ENCODE assay signal across 8 mouse cellular contexts in genomic region chr7:120634301-120634700, GRCm38 (mm10). TPM values are rescaled to one million over a fixed set of nuclear protein-coding genes. Genes with fewer than 3 reads are reported as not detected.
DNase-seq lines count a peak whose midpoint lies in the region; ATAC-seq and TF ChIP-seq lines count a peak whose summit lies in the region.

No protein-coding gene starts in this region.

- H3K4me1 ChIP-seq in heart, embryonic 12.5 days (replicated peaks), result peaks cover 13% of the 10 kb centered on the region; the same call in 1 of the 2 replicates
- H3K4me1 ChIP-seq in limb, embryonic 14.5 days (ENCODE audit: control insufficient read depth, insufficient read depth, low read length), result peaks cover 8% of the 10 kb centered on the region
- H3K4me1 ChIP-seq in neural tube, embryonic 14.5 days (ENCODE audit: control insufficient read depth, insufficient read depth, low read length), result peaks cover 9% of the 10 kb centered on the region

- H3K36me3 ChIP-seq in heart, embryonic 12.5 days, result peaks cover 15% of the 10 kb centered on the region
- peaks cover 20% of the 10 kb centered on the region for H3K36me3 ChIP-seq in limb, embryonic 14.5 days (ENCODE audit: control insufficient read depth, insufficient read depth, low read length)
- peaks cover 14% of the 10 kb centered on the region for H3K36me3 ChIP-seq in neural tube, embryonic 14.5 days (ENCODE audit: control insufficient read depth, insufficient read depth, low read length)

- H3K27me3 ChIP-seq in heart, embryonic 12.5 days (replicated peaks), result no peaks in the 10 kb centered on the region
- H3K27me3 ChIP-seq in limb, embryonic 14.5 days (ENCODE audit: control insufficient read depth, insufficient read depth, low read length), result no peaks in the 10 kb centered on the region
- no peaks in the 10 kb centered on the region for H3K27me3 ChIP-seq in neural tube, embryonic 14.5 days (ENCODE audit: control insufficient read depth, insufficient read depth, low read length)

- no peaks in the 10 kb centered on the region for H3K9me3 ChIP-seq in heart, embryonic 12.5 days (replicated peaks)
- H3K9me3 ChIP-seq in limb, embryonic 14.5 days (ENCODE audit: control insufficient read depth, low read length), result no peaks in the 10 kb centered on the region
- no peaks in the 10 kb centered on the region for H3K9me3 ChIP-seq in neural tube, embryonic 14.5 days (ENCODE audit: control insufficient read depth, low read length)

- peak overlapping the region; percentile 76 for H3K4me3 ChIP-seq in heart, embryonic 12.5 days
- H3K4me3 ChIP-seq in limb, embryonic 14.5 days (replicated peaks; ENCODE audit: low read length), result peak overlapping the region; percentile 94
- H3K4me3 ChIP-seq in neural tube, embryonic 14.5 days (ENCODE audit: low read depth, low read length), result peak overlapping the region; percentile 99

- no peak for ATAC-seq in heart, embryonic 12.5 days (ENCODE audit: insufficient number of reproducible peaks, low FRiP score)
- no peak for ATAC-seq in limb, embryonic 14.5 days (ENCODE audit: low FRiP score, low read depth)
- ATAC-seq in neural tube, embryonic 14.5 days (ENCODE audit: low read depth), result no peak
- no peak for ATAC-seq in granulocyte monocyte progenitor cell, adult 5-6 weeks (replicated peaks; ENCODE audit: poor library complexity, severe bottlenecking)
- ATAC-seq in activated CD4-positive, CD25-positive, alpha-beta regulatory T cell, adult 4 months, result no peak

- WGBS in heart, embryonic 12.5 days, result 6% methylated on average over 9 of the region's 9 CpGs
- WGBS in limb, embryonic 14.5 days, result 10% methylated on average over 9 of the region's 9 CpGs
- 10% methylated on average over 9 of the region's 9 CpGs for WGBS in neural tube, embryonic 14.5 days

- H3K9ac ChIP-seq in heart, embryonic 12.5 days, result peak overlapping the region; percentile 92
- peak overlapping the region; percentile 96 for H3K9ac ChIP-seq in limb, embryonic 14.5 days (ENCODE audit: low read depth, low read length, severe bottlenecking)
- peak overlapping the region; percentile 94 for H3K9ac ChIP-seq in neural tube, embryonic 14.5 days (replicated peaks; ENCODE audit: low read depth, low read length)

- peak overlapping the region; percentile 95 for H3K4me2 ChIP-seq in heart, embryonic 12.5 days
- H3K4me2 ChIP-seq in limb, embryonic 14.5 days (replicated peaks; ENCODE audit: low read depth, low read length, severe bottlenecking), result peak overlapping the region; percentile 79
- H3K4me2 ChIP-seq in neural tube, embryonic 14.5 days (ENCODE audit: low read depth, low read length), result peak overlapping the region; percentile 64

- TF ChIP-seq POLR2A in limb, embryonic 14.5 days (IDR thresholded peaks at IDR 0.05; ENCODE audit: borderline replicate concordance, extremely low read depth, insufficient read depth, insufficient read length), result no peak

- DNase-seq in embryo, embryonic 10 days (ENCODE audit: low spot score), result peak; percentile 6
- DNase-seq in embryo, embryonic 9.5 days (ENCODE audit: extremely low spot score), result no peak
- peak; percentile 5 for DNase-seq in ES-CJ7 (ENCODE audit: low read depth, low spot score)
- peak; percentile 41 for DNase-seq in limb, embryonic 14.5 days (ENCODE audit: low spot score)

- H3K27ac ChIP-seq in heart, embryonic 12.5 days (ENCODE audit: poor library complexity, severe bottlenecking), result peak overlapping the region; percentile 98
- peak overlapping the region; percentile 91 for H3K27ac ChIP-seq in limb, embryonic 14.5 days (replicated peaks; ENCODE audit: low read depth, low read length)
- H3K27ac ChIP-seq in neural tube, embryonic 14.5 days (ENCODE audit: low read depth, low read length), result peak overlapping the region; percentile 89; the same call in 1 of the 2 replicates

RNA-seq across cellular contexts. Expression of gene Uqcrc2, which starts 0.7 kb away (rescaled TPM):
- 409 and 430 TPM in 2 replicates for polyA plus RNA-seq in heart, embryonic 12.5 days (2016; fragmentation: Nextera tagmentation; extraction: Ambion mirVana)
- 134 and 165 TPM in 2 replicates for polyA plus RNA-seq in limb, embryonic 14.5 days (2012; rRNA removed)
- 198 and 200 TPM in 2 replicates for polyA plus RNA-seq in limb, embryonic 14.5 days (2014; fragmentation: Nextera tagmentation; extraction: Ambion mirVana)
- 257 and 264 TPM in 2 replicates for polyA plus RNA-seq in neural tube, embryonic 14.5 days (2014; fragmentation: Nextera tagmentation; extraction: Ambion mirVana)
- 156 and 193 TPM in 2 replicates for total RNA-seq in granulocyte monocyte progenitor cell, adult 5-6 weeks (2014; fragmentation: Nextera tagmentation)
- total RNA-seq in granulocyte monocyte progenitor cell, adult 5-6 weeks (2017), result 141 and 174 TPM in 2 replicates
- 100 to 1,000 TPM; 243 TPM for polyA plus RNA-seq in activated CD4-positive, CD25-positive, alpha-beta regulatory T cell, adult 4 months (2017; shearing (Covaris generic))

RNA-seq across cellular contexts. Expression of gene Pdzd9, which starts 35.8 kb away (rescaled TPM):
- 0.27 and 0.39 TPM in 2 replicates for polyA plus RNA-seq in heart, embryonic 12.5 days (2016; fragmentation: Nextera tagmentation; extraction: Ambion mirVana)
- 0.14 and 0.31 TPM in 2 replicates for polyA plus RNA-seq in limb, embryonic 14.5 days (2012; rRNA removed)
- 0.44 and 0.57 TPM in 2 replicates for polyA plus RNA-seq in limb, embryonic 14.5 days (2014; fragmentation: Nextera tagmentation; extraction: Ambion mirVana)
- polyA plus RNA-seq in neural tube, embryonic 14.5 days (2014; fragmentation: Nextera tagmentation; extraction: Ambion mirVana), result 0.71 and 0.74 TPM in 2 replicates
- total RNA-seq in granulocyte monocyte progenitor cell, adult 5-6 weeks (2014; fragmentation: Nextera tagmentation), result not detected in 2 replicates
- total RNA-seq in granulocyte monocyte progenitor cell, adult 5-6 weeks (2017), result not detected in 2 replicates
- polyA plus RNA-seq in activated CD4-positive, CD25-positive, alpha-beta regulatory T cell, adult 4 months (2017; shearing (Covaris generic)), result under 1 TPM; 0.38 to 0.98 TPM

RNA-seq across cellular contexts. Expression of gene Mosmo, which starts 43.1 kb away (rescaled TPM):
- 15.4 and 16.1 TPM in 2 replicates for polyA plus RNA-seq in heart, embryonic 12.5 days (2016; fragmentation: Nextera tagmentation; extraction: Ambion mirVana)
- polyA plus RNA-seq in limb, embryonic 14.5 days (2012; rRNA removed), result 30.8 and 33.3 TPM in 2 replicates
- polyA plus RNA-seq in limb, embryonic 14.5 days (2014; fragmentation: Nextera tagmentation; extraction: Ambion mirVana), result 15.6 and 19.5 TPM in 2 replicates
- 14.1 and 15.2 TPM in 2 replicates for polyA plus RNA-seq in neural tube, embryonic 14.5 days (2014; fragmentation: Nextera tagmentation; extraction: Ambion mirVana)
- 16.8 and 48.8 TPM in 2 replicates for total RNA-seq in granulocyte monocyte progenitor cell, adult 5-6 weeks (2014; fragmentation: Nextera tagmentation)
- 12.7 and 15.7 TPM in 2 replicates for total RNA-seq in granulocyte monocyte progenitor cell, adult 5-6 weeks (2017)
- polyA plus RNA-seq in activated CD4-positive, CD25-positive, alpha-beta regulatory T cell, adult 4 months (2017; shearing (Covaris generic)), result 1 to 10 TPM; 5.8 to 7.8 TPM
